In genomic region chr17:28142700-28143610, GRCm38 (mm10) we compare ENCODE assay signal across 8 mouse cellular contexts. TPM values are rescaled to one million over a fixed set of nuclear protein-coding genes. Genes with fewer than 3 reads are reported as not detected.
A peak's percentile ranks its signal among the peaks of the same experiment; 100 is the strongest.
DNase-seq lines count a peak whose midpoint lies in the region; ATAC-seq lines count a peak whose summit lies in the region.

No protein-coding gene starts in this region.

- H3K27me3 ChIP-seq in heart, embryonic 10.5 days (ENCODE audit: insufficient read depth, poor library complexity, severe bottlenecking) = peaks cover 93% of the 10 kb centered on the region
- H3K27me3 ChIP-seq in forebrain, embryonic 12.5 days = peaks cover 32% of the 10 kb centered on the region
- peaks cover 59% of the 10 kb centered on the region for H3K27me3 ChIP-seq in liver, embryonic 16.5 days (ENCODE audit: control insufficient read depth, insufficient read depth, low read depth, low read length)

- peak overlapping the region; percentile 76 for H3K4me3 ChIP-seq in heart, embryonic 10.5 days
- H3K4me3 ChIP-seq in forebrain, embryonic 12.5 days (replicated peaks) = peak overlapping the region; percentile 75
- peak overlapping the region; percentile 50 for H3K4me3 ChIP-seq in liver, embryonic 16.5 days (ENCODE audit: low read depth, low read length)

- no peak for ATAC-seq in forebrain, embryonic 12.5 days (ENCODE audit: low FRiP score)
- ATAC-seq in liver, embryonic 16.5 days (ENCODE audit: low read depth) = no peak
- ATAC-seq in frontal cortex, adult (ENCODE audit: low TSS enrichment) = no peak

- peak overlapping the region; percentile 86 for H3K27ac ChIP-seq in heart, embryonic 10.5 days
- H3K27ac ChIP-seq in forebrain, embryonic 12.5 days = peak overlapping the region; percentile 93
- H3K27ac ChIP-seq in liver, embryonic 16.5 days (ENCODE audit: low read length) = no peak overlapping the region

- H3K9ac ChIP-seq in forebrain, embryonic 12.5 days = peak overlapping the region; percentile 85
- no peak overlapping the region for H3K9ac ChIP-seq in liver, embryonic 16.5 days (ENCODE audit: low read depth, low read length)

- no peaks in the 10 kb centered on the region for H3K9me3 ChIP-seq in heart, embryonic 10.5 days
- H3K9me3 ChIP-seq in forebrain, embryonic 12.5 days = no peaks in the 10 kb centered on the region
- H3K9me3 ChIP-seq in liver, embryonic 16.5 days (replicated peaks; ENCODE audit: control insufficient read depth, low read length) = no peaks in the 10 kb centered on the region

- no peaks in the 10 kb centered on the region for H3K36me3 ChIP-seq in heart, embryonic 10.5 days
- peaks cover 1% of the 10 kb centered on the region; the same call in 1 of the 2 replicates for H3K36me3 ChIP-seq in forebrain, embryonic 12.5 days (replicated peaks)
- H3K36me3 ChIP-seq in liver, embryonic 16.5 days (ENCODE audit: control insufficient read depth, insufficient read depth) = no peaks in the 10 kb centered on the region

- H3K4me2 ChIP-seq in forebrain, embryonic 12.5 days = peak overlapping the region; percentile 93
- H3K4me2 ChIP-seq in liver, embryonic 16.5 days (ENCODE audit: low read depth, low read length) = peak overlapping the region; percentile 78

- WGBS in heart, embryonic 10.5 days = under 1% methylated on average over 33 of the region's 33 CpGs
- WGBS in forebrain, embryonic 12.5 days = 1% methylated on average over 33 of the region's 33 CpGs
- WGBS in liver, embryonic 16.5 days (ENCODE audit: insufficient replicate concordance) = 2% methylated on average over 33 of the region's 33 CpGs

- DNase-seq in heart, embryonic 10.5 days (ENCODE audit: low spot score) = no peak
- DNase-seq in heart, postnatal 4 days = no peak
- DNase-seq in ES-CJ7 (ENCODE audit: low read depth, low spot score) = peak; percentile 32
- no peak for DNase-seq in spleen, adult 12 weeks (ENCODE audit: low spot score)
- no peak for DNase-seq in left cerebral cortex, adult 18-20 months (ENCODE audit: low spot score in 2 of 2)

- H3K4me1 ChIP-seq in heart, embryonic 10.5 days = peaks cover 80% of the 10 kb centered on the region
- peaks cover 74% of the 10 kb centered on the region for H3K4me1 ChIP-seq in forebrain, embryonic 12.5 days
- H3K4me1 ChIP-seq in liver, embryonic 16.5 days (ENCODE audit: control insufficient read depth, low read depth, low read length) = peaks cover 2% of the 10 kb centered on the region; the same call in 1 of the 2 replicates

RNA-seq across cellular contexts. Expression of gene Scube3, which starts 1.0 kb away (rescaled TPM):
- 2.1 and 5.5 TPM in 2 replicates for polyA plus RNA-seq in heart, embryonic 10.5 days (2016; fragmentation: Nextera tagmentation; extraction: Ambion mirVana)
- total RNA-seq in heart, postnatal 4 days (2021) = 1 to 10 TPM; 1.1 to 1.4 TPM
- polyA plus RNA-seq in forebrain, embryonic 12.5 days (2016; fragmentation: Nextera tagmentation; extraction: Ambion mirVana) = 6.9 and 7.0 TPM in 2 replicates
- 0.12 and 0.21 TPM in 2 replicates for polyA plus RNA-seq in liver, embryonic 16.5 days (2015; fragmentation: Nextera tagmentation; extraction: Ambion mirVana)
- total RNA-seq in left cerebral cortex, adult 18-20 months (2021) = 1 to 10 TPM; 2.8 to 2.9 TPM

RNA-seq across cellular contexts. Expression of gene Zfp523, which starts 34.0 kb away (rescaled TPM):
- polyA plus RNA-seq in heart, embryonic 10.5 days (2016; fragmentation: Nextera tagmentation; extraction: Ambion mirVana) = 28.1 and 34.2 TPM in 2 replicates
- 10 to 100 TPM; 29.2 to 32.8 TPM for total RNA-seq in heart, postnatal 4 days (2021)
- polyA plus RNA-seq in forebrain, embryonic 12.5 days (2016; fragmentation: Nextera tagmentation; extraction: Ambion mirVana) = 43.6 and 44.7 TPM in 2 replicates
- polyA plus RNA-seq in liver, embryonic 16.5 days (2015; fragmentation: Nextera tagmentation; extraction: Ambion mirVana) = 6.2 TPM in 2 replicates
- total RNA-seq in left cerebral cortex, adult 18-20 months (2021) = 100 to 1,000 TPM; 111 to 116 TPM
